ENCODE assay signal across 21 mouse cellular contexts in genomic region chr2:157137959-157138731, GRCm38 (mm10). TPM values are rescaled to one million over a fixed set of nuclear protein-coding genes. Genes with fewer than 3 reads are reported as not detected.
DNase-seq lines count a peak whose midpoint lies in the region; ATAC-seq and TF ChIP-seq lines count a peak whose summit lies in the region.
"Had no signal": no experiment of that assay in that cellular context is flagged by ENCODE, and none has a peak within 500 bp of the region (broad histone marks: within the 10 kb centered on the region; RNA-seq: fewer than 3 reads in every experiment).

No protein-coding gene starts in this region.

- 0 out of 2 replicates have a peak overlapping the region, but pooled peaks have one; percentile 10 for H3K27ac ChIP-seq in liver, embryonic 16.5 days (ENCODE audit: low read length)
- no peak overlapping the region for H3K27ac ChIP-seq in liver, embryonic 11.5 days (ENCODE audit: low read depth, low read length)
- H3K27ac ChIP-seq in bone marrow, adult 2 months (ENCODE audit: control insufficient read depth, insufficient read depth, low read depth, low read length, poor library complexity) = peak overlapping the region; percentile 52
- no peak overlapping the region for H3K27ac ChIP-seq in midbrain, embryonic 16.5 days (ENCODE audit: low read length)
- H3K27ac ChIP-seq: hindbrain, embryonic 13.5 days; midbrain, embryonic 13.5 days; neural tube, embryonic 13.5 days had no signal

- no peaks in the 10 kb centered on the region for H3K36me3 ChIP-seq in liver, embryonic 16.5 days (ENCODE audit: control insufficient read depth, insufficient read depth)
- no peaks in the 10 kb centered on the region for H3K36me3 ChIP-seq in liver, embryonic 11.5 days (ENCODE audit: control insufficient read depth, insufficient read depth, low read length)
- no peaks in the 10 kb centered on the region for H3K36me3 ChIP-seq in midbrain, embryonic 16.5 days (ENCODE audit: control insufficient read depth, insufficient read depth, low read length)
- H3K36me3 ChIP-seq: hindbrain, embryonic 13.5 days; midbrain, embryonic 13.5 days; neural tube, embryonic 13.5 days had no signal

- H3K9me3 ChIP-seq in liver, embryonic 16.5 days (replicated peaks; ENCODE audit: control insufficient read depth, low read length) = no peaks in the 10 kb centered on the region
- H3K9me3 ChIP-seq in liver, embryonic 11.5 days (ENCODE audit: control insufficient read depth, low read length) = no peaks in the 10 kb centered on the region
- peaks cover 7% of the 10 kb centered on the region; the same call in 1 of the 2 replicates for H3K9me3 ChIP-seq in midbrain, embryonic 16.5 days (replicated peaks; ENCODE audit: control insufficient read depth, low read length, poor library complexity, severe bottlenecking)
- H3K9me3 ChIP-seq: midbrain, embryonic 13.5 days had no signal

- TF ChIP-seq CTCF in bone marrow, adult 2 months (IDR thresholded peaks at IDR 0.05; ENCODE audit: control insufficient read depth, insufficient read depth, low read length) = no peak

- peaks cover 19% of the 10 kb centered on the region for H3K4me1 ChIP-seq in liver, embryonic 16.5 days (ENCODE audit: control insufficient read depth, low read depth, low read length)
- peaks cover 3% of the 10 kb centered on the region; the same call in 1 of the 2 replicates for H3K4me1 ChIP-seq in liver, embryonic 11.5 days (replicated peaks; ENCODE audit: control insufficient read depth, insufficient read depth, low read length)
- H3K4me1 ChIP-seq in bone marrow, adult 2 months (ENCODE audit: control insufficient read depth, insufficient read depth, low read length) = peaks cover 9% of the 10 kb centered on the region
- peaks cover 6% of the 10 kb centered on the region for H3K4me1 ChIP-seq in midbrain, embryonic 16.5 days (ENCODE audit: control insufficient read depth, insufficient read depth, low read length)

- no peak overlapping the region for H3K4me3 ChIP-seq in liver, embryonic 16.5 days (ENCODE audit: low read depth, low read length)
- H3K4me3 ChIP-seq in liver, embryonic 11.5 days (ENCODE audit: low read depth, low read length) = no peak overlapping the region
- H3K4me3 ChIP-seq in bone marrow, adult 2 months (replicated peaks; ENCODE audit: control insufficient read depth, low read depth, low read length) = no peak overlapping the region
- H3K4me3 ChIP-seq in midbrain, embryonic 16.5 days (ENCODE audit: low read depth, low read length) = no peak overlapping the region
- H3K4me3 ChIP-seq: hindbrain, embryonic 13.5 days; midbrain, embryonic 13.5 days; neural tube, embryonic 13.5 days had no signal

- WGBS in liver, embryonic 16.5 days (ENCODE audit: insufficient replicate concordance) = 40% methylated on average over 9 of the region's 9 CpGs
- WGBS in liver, embryonic 11.5 days = 60% methylated on average over 9 of the region's 9 CpGs
- WGBS in bone marrow, adult 2 months = 24% methylated on average over 9 of the region's 9 CpGs
- WGBS in midbrain, embryonic 16.5 days = 94% methylated on average over 9 of the region's 9 CpGs

- no peaks in the 10 kb centered on the region for H3K27me3 ChIP-seq in liver, embryonic 16.5 days (ENCODE audit: control insufficient read depth, insufficient read depth, low read depth, low read length)
- no peaks in the 10 kb centered on the region for H3K27me3 ChIP-seq in liver, embryonic 11.5 days (replicated peaks; ENCODE audit: control insufficient read depth, insufficient read depth, low read length)
- no peaks in the 10 kb centered on the region for H3K27me3 ChIP-seq in midbrain, embryonic 16.5 days (ENCODE audit: control insufficient read depth, insufficient read depth, low read depth, low read length)
- H3K27me3 ChIP-seq: hindbrain, embryonic 13.5 days; midbrain, embryonic 13.5 days; neural tube, embryonic 13.5 days had no signal

- DNase-seq in liver, embryonic 11.5 days (ENCODE audit: low spot score) = no peak
- peak; percentile 59 for DNase-seq in CD4-positive, CD25-positive, alpha-beta regulatory T cell, adult 2 months (ENCODE audit: low read depth, low spot score)
- peak; percentile 53 to 68 for DNase-seq in natural killer cell, adult 2 months (ENCODE audit: low spot score in 2 of 2)
- DNase-seq in cerebellum, postnatal 14 days = no peak
- no peak for DNase-seq in heart, postnatal 4 days
- DNase-seq: gastrocnemius, postnatal 25 days; kidney, adult 18-20 months; kidney, postnatal 4 days; retina, postnatal 1 day; thymus, adult 18-20 months had no signal

- H3K9ac ChIP-seq in liver, embryonic 16.5 days (ENCODE audit: low read depth, low read length) = no peak overlapping the region
- no peak overlapping the region for H3K9ac ChIP-seq in liver, embryonic 11.5 days (ENCODE audit: low read depth, low read length)
- no peak overlapping the region for H3K9ac ChIP-seq in midbrain, embryonic 16.5 days (ENCODE audit: low read depth, low read length)
- H3K9ac ChIP-seq: hindbrain, embryonic 13.5 days; midbrain, embryonic 13.5 days; neural tube, embryonic 13.5 days had no signal

- no peak for TF ChIP-seq POLR2A in bone marrow, adult 2 months (IDR thresholded peaks at IDR 0.05; ENCODE audit: borderline replicate concordance, control insufficient read depth, low read depth, low read length)

- ATAC-seq in liver, embryonic 16.5 days (ENCODE audit: low read depth) = no peak
- ATAC-seq in liver, embryonic 11.5 days (replicated peaks; ENCODE audit: low FRiP score) = no peak
- ATAC-seq in midbrain, embryonic 16.5 days = no peak
- ATAC-seq: forebrain, embryonic 16.5 days; midbrain, embryonic 13.5 days had no signal

- H3K4me2 ChIP-seq in liver, embryonic 16.5 days (ENCODE audit: low read depth, low read length) = no peak overlapping the region
- H3K4me2 ChIP-seq in liver, embryonic 11.5 days = no peak overlapping the region
- no peak overlapping the region for H3K4me2 ChIP-seq in midbrain, embryonic 16.5 days (ENCODE audit: low read length)
- H3K4me2 ChIP-seq: hindbrain, embryonic 13.5 days; midbrain, embryonic 13.5 days; neural tube, embryonic 13.5 days had no signal

RNA-seq across cellular contexts. Expression of gene Samhd1, which starts 3.1 kb away (rescaled TPM):
- polyA plus RNA-seq in liver, embryonic 16.5 days (2015; fragmentation: Nextera tagmentation; extraction: Ambion mirVana) = 14.9 and 16.3 TPM in 2 replicates
- 33.1 and 33.2 TPM in 2 replicates for polyA plus RNA-seq in liver, embryonic 11.5 days (2014; fragmentation: Nextera tagmentation; extraction: Ambion mirVana)
- 48.9 and 113 TPM in 2 replicates for polyA plus RNA-seq in bone marrow, adult 2 months (2011; ENCODE audit: insufficient read depth, insufficient read length, low replicate concordance, missing spikeins)
- total RNA-seq in heart, postnatal 4 days (2021) = 10 to 100 TPM; 21.8 to 22.9 TPM
- polyA plus RNA-seq in midbrain, embryonic 16.5 days (2015; fragmentation: Nextera tagmentation; extraction: Ambion mirVana) = 9.1 and 9.6 TPM in 2 replicates

RNA-seq across cellular contexts. Expression of gene Tldc2, which starts 51.3 kb away (rescaled TPM):
- polyA plus RNA-seq in liver, embryonic 16.5 days (2015; fragmentation: Nextera tagmentation; extraction: Ambion mirVana) = not detected in 2 replicates
- not detected in 2 replicates for polyA plus RNA-seq in liver, embryonic 11.5 days (2014; fragmentation: Nextera tagmentation; extraction: Ambion mirVana)
- not detected in 2 replicates for polyA plus RNA-seq in bone marrow, adult 2 months (2011; ENCODE audit: insufficient read depth, insufficient read length, low replicate concordance, missing spikeins)
- total RNA-seq in heart, postnatal 4 days (2021) = not detected
- polyA plus RNA-seq in midbrain, embryonic 16.5 days (2015; fragmentation: Nextera tagmentation; extraction: Ambion mirVana) = not detected in 2 replicates
- total RNA-seq: adrenal gland, postnatal 4 days; gastrocnemius, postnatal 25 days had no signal
- polyA plus RNA-seq: forebrain, embryonic 16.5 days; heart, embryonic 14.5 days; hindbrain, embryonic 13.5 days; limb, embryonic 14.5 days; lung, embryonic 16.5 days; midbrain, embryonic 13.5 days; neural tube, embryonic 13.5 days had no signal

RNA-seq across cellular contexts. Expression of gene Soga1, which starts 59.1 kb away (rescaled TPM):
- polyA plus RNA-seq in liver, embryonic 16.5 days (2015; fragmentation: Nextera tagmentation; extraction: Ambion mirVana) = 1.4 and 1.8 TPM in 2 replicates
- polyA plus RNA-seq in liver, embryonic 11.5 days (2014; fragmentation: Nextera tagmentation; extraction: Ambion mirVana) = 4.0 and 5.3 TPM in 2 replicates
- polyA plus RNA-seq in bone marrow, adult 2 months (2011; ENCODE audit: insufficient read depth, insufficient read length, low replicate concordance, missing spikeins) = 3.0 and 5.0 TPM in 2 replicates
- 10 to 100 TPM; 36.9 to 39.8 TPM for total RNA-seq in heart, postnatal 4 days (2021)
- polyA plus RNA-seq in midbrain, embryonic 16.5 days (2015; fragmentation: Nextera tagmentation; extraction: Ambion mirVana) = 5.2 and 5.5 TPM in 2 replicates

Comparison
In these comparisons a context has a peak if more than half of its experiments do, and no peak if none do; other contexts are left out.
1. H3K27ac ChIP-seq: peak in liver, embryonic 16.5 days (single experiment) and bone marrow, adult 2 months (single experiment); none in liver, embryonic 11.5 days (single experiment) and midbrain, embryonic 16.5 days (single experiment).
2. DNase-seq: peak in CD4-positive, CD25-positive, alpha-beta regulatory T cell, adult 2 months (single experiment) and natural killer cell, adult 2 months (2 of 2); none in liver, embryonic 11.5 days (single experiment), cerebellum, postnatal 14 days (0 of 2) and heart, postnatal 4 days (single experiment).